Mouse (Mus musculus): ENCODE data around the gene Mmp17. TPM values are rescaled to one million over a fixed set of nuclear protein-coding genes. Genes with fewer than 3 reads are reported as not detected.

Mmp17 gene
- total and polyA plus RNA-seq, 3 experiments: 0.92 to 1.6 TPM; not detected in 1

DNA sequence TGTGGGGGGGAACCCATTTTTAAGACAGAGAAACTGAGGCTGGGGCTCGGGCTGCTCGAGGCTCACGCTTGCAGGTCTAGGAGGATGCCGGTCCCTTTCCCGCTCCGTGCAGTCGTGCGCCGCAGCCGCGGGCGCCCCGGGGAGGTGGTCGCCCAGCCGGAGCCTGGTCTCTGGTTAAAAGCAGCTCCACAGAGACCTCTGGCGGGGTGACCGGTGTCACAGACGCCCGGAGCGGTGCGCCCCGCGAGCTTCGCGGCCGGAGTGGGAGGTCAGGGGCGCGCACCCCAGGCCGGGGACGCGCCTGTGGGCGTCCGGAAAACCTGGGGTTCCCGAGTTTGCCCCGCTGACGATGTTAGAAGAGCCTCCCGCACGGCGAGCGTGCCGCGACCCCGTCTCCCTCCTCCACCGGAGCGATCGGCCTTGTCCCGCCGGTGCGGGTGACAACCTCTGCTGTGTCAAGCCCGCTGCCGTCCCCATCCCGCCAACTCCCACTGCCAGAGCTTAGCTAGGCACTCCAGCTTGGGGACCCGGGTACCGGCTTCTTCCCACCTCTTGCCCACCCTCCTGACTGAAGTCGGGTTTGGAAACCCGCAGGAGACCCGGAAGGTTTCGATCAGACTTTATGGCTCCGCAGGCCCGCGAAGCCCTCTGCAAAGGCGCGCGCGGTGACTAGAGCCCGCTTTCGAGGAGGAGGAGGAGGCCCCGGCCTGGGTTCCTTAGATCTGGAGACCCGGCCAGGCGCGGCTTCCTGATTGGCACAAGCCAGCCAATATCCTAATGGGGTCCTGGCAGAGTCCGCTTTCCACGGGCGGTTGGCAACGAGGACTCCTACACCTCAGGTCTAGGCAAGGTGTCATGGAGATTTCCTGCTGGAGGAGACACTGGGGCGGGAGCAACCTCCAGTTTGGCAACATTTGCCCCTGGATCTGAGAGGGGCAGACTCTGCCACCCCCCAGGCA is 893 bp downstream of the Mmp17 start:
- H3K36me3 ChIP-seq (ENCODE audit: control insufficient read depth in 1 of 2, insufficient read depth in 2 of 2, low read length in 2 of 2): no peaks in the 10 kb centered on the region
- no peaks in the 10 kb centered on the region for H3K9me3 ChIP-seq (replicated peaks; ENCODE audit: insufficient read depth, low read length)
- no peak overlapping the region for H3K27ac ChIP-seq (ENCODE audit: control insufficient read depth, low read depth, low read length)
- peak; percentile 48 for DNase-seq (ENCODE audit: low read depth, low spot score)
- TF ChIP-seq MXI1 (IDR thresholded peaks at IDR 0.05; ENCODE audit: low read depth, low read length): 0 out of 2 replicates have a peak, but pooled peaks have one; percentile 13
- TF ChIP-seq NRF1 (IDR thresholded peaks at IDR 0.05; ENCODE audit: insufficient read depth, low read depth, low read length, poor library complexity, severe bottlenecking): no peak
- no peak for TF ChIP-seq MYB (IDR thresholded peaks at IDR 0.05; ENCODE audit: low read depth, low read length)
- no peak for TF ChIP-seq TCF12 (IDR thresholded peaks at IDR 0.05; ENCODE audit: low read depth, low read length)
- TF ChIP-seq ZKSCAN1 (IDR thresholded peaks at IDR 0.05; ENCODE audit: low read depth, low read length): no peak
- no peak for TF ChIP-seq RCOR1 (IDR thresholded peaks at IDR 0.05; ENCODE audit: low read depth, low read length)
- TF ChIP-seq GABPA (IDR thresholded peaks at IDR 0.05; ENCODE audit: low read depth, low read length): no peak
- no peak for TF ChIP-seq USF1 (IDR thresholded peaks at IDR 0.05; ENCODE audit: low read depth, low read length)
- 0 out of 2 replicates have a peak, but pooled peaks have one; percentile 5 for TF ChIP-seq SMC3 (IDR thresholded peaks at IDR 0.05; ENCODE audit: low read depth, low read length)
- peak in 1 of 3 experiments; percentile 32; a peak in 1 of 6 replicates for TF ChIP-seq CTCF (IDR thresholded peaks at IDR 0.05 in 2 of 3, conservative IDR thresholded peaks at IDR 0.05 in 1 of 3; ENCODE audit: control insufficient read depth in 1 of 3, insufficient read depth in 1 of 3, low read depth in 2 of 3, low read length in 3 of 3, poor library complexity in 1 of 3, severe bottlenecking in 1 of 3)
- no peak for TF ChIP-seq MAZ (IDR thresholded peaks at IDR 0.05; ENCODE audit: low read depth, low read length)
- H3K4me1 ChIP-seq (ENCODE audit: control insufficient read depth in 1 of 2, insufficient read depth in 2 of 2, low read length in 2 of 2): no peaks in the 10 kb centered on the region
- H3K27me3 ChIP-seq (ENCODE audit: control insufficient read depth in 1 of 2, insufficient read depth in 2 of 2, low read length in 2 of 2): no peaks in the 10 kb centered on the region; a peak in 1 of 4 replicates
- H3K9ac ChIP-seq (ENCODE audit: control insufficient read depth, low read depth, low read length, poor library complexity, severe bottlenecking): peak overlapping the region; percentile 51
- peak overlapping the region; percentile 61 to 79 for H3K4me3 ChIP-seq (ENCODE audit: control insufficient read depth in 1 of 2, insufficient read depth in 1 of 2, low read depth in 2 of 2, low read length in 2 of 2)
- no peaks in the 10 kb centered on the region; the same call in 1 of the 2 replicates for H3K79me2 ChIP-seq (ENCODE audit: control insufficient read depth, insufficient read depth, low read length, poor library complexity)

DNA sequence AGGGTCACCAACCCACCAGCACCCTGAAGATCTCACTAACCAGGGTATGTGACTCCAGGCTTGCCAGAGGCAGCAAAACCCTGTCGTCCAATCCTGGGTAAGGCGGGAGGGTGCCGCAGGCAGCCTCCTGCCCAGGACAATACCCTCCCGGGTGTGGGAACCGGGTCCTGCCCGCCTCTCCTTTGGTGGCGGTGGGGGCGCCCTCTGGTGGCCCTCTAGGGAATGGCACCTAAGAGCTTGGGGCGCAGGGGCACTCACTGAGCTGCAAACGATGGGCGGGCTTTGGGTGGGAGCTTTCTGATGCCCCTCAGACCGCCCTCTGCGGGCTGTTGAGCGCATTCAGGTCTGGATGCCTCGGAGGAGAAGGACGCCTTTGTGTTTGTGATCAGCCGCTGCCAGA is 2.0 kb downstream of the Mmp17 start:
- H3K27ac ChIP-seq (ENCODE audit: control insufficient read depth, low read depth, low read length): no peak overlapping the region
- H3K27me3 ChIP-seq (ENCODE audit: control insufficient read depth in 1 of 2, insufficient read depth in 2 of 2, low read length in 2 of 2): no peaks in the 10 kb centered on the region; a peak in 1 of 4 replicates
- no peaks in the 10 kb centered on the region; the same call in 1 of the 2 replicates for H3K79me2 ChIP-seq (ENCODE audit: control insufficient read depth, insufficient read depth, low read length, poor library complexity)
- DNase-seq (ENCODE audit: low read depth, low spot score): peak; percentile 74
- peak overlapping the region; percentile 49 to 79; a peak in 3 of 4 replicates for H3K4me3 ChIP-seq (ENCODE audit: control insufficient read depth in 1 of 2, insufficient read depth in 1 of 2, low read depth in 2 of 2, low read length in 2 of 2)
- peak overlapping the region; percentile 38 for H3K9ac ChIP-seq (ENCODE audit: control insufficient read depth, low read depth, low read length, poor library complexity, severe bottlenecking)
- H3K36me3 ChIP-seq (ENCODE audit: control insufficient read depth in 1 of 2, insufficient read depth in 2 of 2, low read length in 2 of 2): no peaks in the 10 kb centered on the region
- TF ChIP-seq RAD21 (IDR thresholded peaks at IDR 0.05; ENCODE audit: low read depth, low read length): peak; percentile 41
- no peak for TF ChIP-seq ELF1 (IDR thresholded peaks at IDR 0.05; ENCODE audit: low read depth, low read length)
- peak; percentile 86 for TF ChIP-seq SMC3 (IDR thresholded peaks at IDR 0.05; ENCODE audit: low read depth, low read length)
- TF ChIP-seq CTCF (IDR thresholded peaks at IDR 0.05 in 2 of 3, conservative IDR thresholded peaks at IDR 0.05 in 1 of 3; ENCODE audit: control insufficient read depth in 1 of 3, insufficient read depth in 1 of 3, low read depth in 2 of 3, low read length in 3 of 3, poor library complexity in 1 of 3, severe bottlenecking in 1 of 3): peak; percentile 55 to 94 (median 79)
- peak; percentile 48 for TF ChIP-seq ZC3H11A (IDR thresholded peaks at IDR 0.05; ENCODE audit: low read depth, low read length)
- peak; percentile 65; the same call in 1 of the 2 replicates for TF ChIP-seq MAZ (IDR thresholded peaks at IDR 0.05; ENCODE audit: low read depth, low read length)
- no peak for TF ChIP-seq MAFK (IDR thresholded peaks at IDR 0.05; ENCODE audit: borderline replicate concordance, low read depth, low read length)
- no peak for TF ChIP-seq MEF2A (IDR thresholded peaks at IDR 0.05; ENCODE audit: extremely low read depth, insufficient replicate concordance, low read depth, low read length, poor library complexity, severe bottlenecking)
- TF ChIP-seq MYB (IDR thresholded peaks at IDR 0.05; ENCODE audit: low read depth, low read length): no peak
- no peak for TF ChIP-seq RCOR1 (IDR thresholded peaks at IDR 0.05; ENCODE audit: low read depth, low read length)
- no peak for TF ChIP-seq ETS1 (IDR thresholded peaks at IDR 0.05; ENCODE audit: low read depth, low read length)
- 0 out of 4 replicates have a peak, but pooled peaks of 1 of the 2 experiments have one; percentile 3 for TF ChIP-seq EP300 (IDR thresholded peaks at IDR 0.05; ENCODE audit: low read depth in 1 of 2, low read length in 2 of 2)
- H3K4me1 ChIP-seq (ENCODE audit: control insufficient read depth in 1 of 2, insufficient read depth in 2 of 2, low read length in 2 of 2): no peaks in the 10 kb centered on the region
- H3K9me3 ChIP-seq (replicated peaks; ENCODE audit: insufficient read depth, low read length): no peaks in the 10 kb centered on the region

Measured in MEL (cell line).